Comparison of ENCODE assay signal across 30 mouse cellular contexts in the genomic region with DNA sequence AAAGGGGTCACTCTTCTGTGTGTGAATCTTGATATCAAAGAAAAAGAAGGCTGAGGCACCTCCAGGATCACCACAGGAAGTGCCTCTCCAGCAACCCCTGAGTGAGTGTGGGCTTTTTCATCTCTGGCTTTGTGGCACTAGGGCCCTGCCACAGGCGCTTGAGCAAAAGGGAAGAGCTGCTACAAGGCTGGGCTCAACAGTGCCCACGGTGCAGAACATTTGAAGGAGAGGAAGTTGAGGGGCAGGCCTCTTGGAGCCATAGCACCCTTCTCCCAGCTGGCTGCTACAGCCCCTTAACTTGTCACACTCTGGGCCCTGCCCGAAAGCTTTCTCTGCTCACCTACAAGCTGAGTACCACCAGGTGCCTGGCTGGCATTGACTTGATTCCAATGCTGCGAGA. TPM values are rescaled to one million over a fixed set of nuclear protein-coding genes. Genes with fewer than 3 reads are reported as not detected.
A peak's percentile ranks its signal among the peaks of the same experiment; 100 is the strongest.
DNase-seq lines count a peak whose midpoint lies in the region; ATAC-seq and TF ChIP-seq lines count a peak whose summit lies in the region.
"Had no signal": no experiment of that assay in that cellular context is flagged by ENCODE, and none has a peak within 500 bp of the region (broad histone marks: within the 10 kb centered on the region; RNA-seq: fewer than 3 reads in every experiment).

No protein-coding gene starts in this region.

- no peak overlapping the region for H3K4me2 ChIP-seq in hindbrain, embryonic 11.5 days (replicated peaks; ENCODE audit: low read depth, low read length)
- no peak overlapping the region for H3K4me2 ChIP-seq in forebrain, embryonic 11.5 days (ENCODE audit: low read depth, low read length, severe bottlenecking)
- H3K4me2 ChIP-seq: embryonic facial prominence, embryonic 13.5 days; heart, embryonic 11.5 days; limb, embryonic 15.5 days; liver, embryonic 13.5 days; midbrain, embryonic 11.5 days; neural tube, embryonic 13.5 days had no signal

- H3K9me3 ChIP-seq in hindbrain, embryonic 11.5 days (ENCODE audit: control insufficient read depth, low read length) = no peaks in the 10 kb centered on the region
- no peaks in the 10 kb centered on the region for H3K9me3 ChIP-seq in forebrain, embryonic 11.5 days (ENCODE audit: control insufficient read depth, low read length)
- H3K9me3 ChIP-seq: embryonic facial prominence, embryonic 13.5 days; forebrain, embryonic 10.5 days; limb, embryonic 15.5 days; liver, embryonic 13.5 days; neural tube, embryonic 13.5 days had no signal

- H3K4me3 ChIP-seq in bone marrow, adult 2 months (replicated peaks; ENCODE audit: control insufficient read depth, low read depth, low read length) = no peak overlapping the region
- H3K4me3 ChIP-seq in thymus, adult 2 months (ENCODE audit: control insufficient read depth, insufficient read depth, low read length) = no peak overlapping the region
- no peak overlapping the region for H3K4me3 ChIP-seq in hindbrain, embryonic 11.5 days (ENCODE audit: low read depth, low read length)
- no peak overlapping the region for H3K4me3 ChIP-seq in forebrain, embryonic 11.5 days (ENCODE audit: low read depth, low read length)
- H3K4me3 ChIP-seq: embryonic facial prominence, embryonic 13.5 days; forebrain, embryonic 10.5 days; limb, embryonic 15.5 days; liver, embryonic 13.5 days; myocyte; neural tube, embryonic 13.5 days had no signal

- peak; percentile 59 to 61; a peak in 3 of 4 replicates for ATAC-seq in hematopoietic stem cell, adult 5-6 weeks (replicated peaks in 1 of 2; ENCODE audit: insufficient read depth in 1 of 2, low FRiP score in 2 of 2, low TSS enrichment in 1 of 2, low read depth in 1 of 2, poor library complexity in 2 of 2, severe bottlenecking in 2 of 2)
- no peak for ATAC-seq in hindbrain, embryonic 11.5 days (ENCODE audit: low FRiP score)
- no peak for ATAC-seq in forebrain, embryonic 11.5 days (replicated peaks; ENCODE audit: low FRiP score)
- ATAC-seq: activated CD4-positive, CD25-positive, alpha-beta regulatory T cell, adult 4 months; CD4-positive, CD25-positive, alpha-beta regulatory T cell, adult 4 months; hindbrain, embryonic 16.5 days; lung, postnatal 0 days had no signal

- peak; percentile 18 for DNase-seq in thymus, adult 2 months
- peak; percentile 51 for DNase-seq in thymus, postnatal 4 days
- DNase-seq in hindbrain, embryonic 11.5 days (ENCODE audit: low spot score) = no peak
- DNase-seq in forebrain, embryonic 11.5 days (ENCODE audit: low spot score) = no peak
- DNase-seq in kidney, adult 18-20 months = no peak
- DNase-seq: adrenal gland, adult 2 months; adrenal gland, postnatal 36 days; cerebellum, adult 9-10 months; gastrocnemius, postnatal 25 days; heart, adult 18-20 months; heart, postnatal 4 days; kidney, adult 2 months; kidney, postnatal 36 days; layer of hippocampus, postnatal 36 days; left cerebral cortex, postnatal 4 days; liver, embryonic 13.5 days; lung, adult 18-20 months had no signal

- H3K36me3 ChIP-seq in thymus, adult 2 months (ENCODE audit: control insufficient read depth, insufficient read depth, low read length) = no peaks in the 10 kb centered on the region
- no peaks in the 10 kb centered on the region for H3K36me3 ChIP-seq in hindbrain, embryonic 11.5 days (ENCODE audit: control insufficient read depth, insufficient read depth, low read length)
- no peaks in the 10 kb centered on the region for H3K36me3 ChIP-seq in forebrain, embryonic 11.5 days (ENCODE audit: control insufficient read depth, insufficient read depth, low read length)
- H3K36me3 ChIP-seq: embryonic facial prominence, embryonic 13.5 days; forebrain, embryonic 10.5 days; limb, embryonic 15.5 days; liver, embryonic 13.5 days; neural tube, embryonic 13.5 days had no signal

- 32% methylated on average over 4 of the region's 4 CpGs for WGBS in bone marrow, adult 2 months
- WGBS in thymus, adult 2 months = 19% methylated on average over 4 of the region's 4 CpGs
- 90% methylated on average over 4 of the region's 4 CpGs for WGBS in hindbrain, embryonic 11.5 days
- 93% methylated on average over 4 of the region's 4 CpGs for WGBS in forebrain, embryonic 11.5 days

- 0 out of 2 replicates have a peak overlapping the region, but pooled peaks have one; percentile 10 for H3K27ac ChIP-seq in bone marrow, adult 2 months (ENCODE audit: control insufficient read depth, insufficient read depth, low read depth, low read length, poor library complexity)
- no peak overlapping the region for H3K27ac ChIP-seq in thymus, adult 2 months (ENCODE audit: control insufficient read depth, insufficient read depth, low read length)
- H3K27ac ChIP-seq in hindbrain, embryonic 11.5 days (ENCODE audit: low read depth, low read length) = no peak overlapping the region
- no peak overlapping the region for H3K27ac ChIP-seq in forebrain, embryonic 11.5 days (ENCODE audit: low read depth, low read length)
- H3K27ac ChIP-seq: embryonic facial prominence, embryonic 13.5 days; forebrain, embryonic 10.5 days; limb, embryonic 15.5 days; liver, embryonic 13.5 days; neural tube, embryonic 13.5 days had no signal

- H3K4me1 ChIP-seq in bone marrow, adult 2 months (ENCODE audit: control insufficient read depth, insufficient read depth, low read length) = peaks cover 2% of the 10 kb centered on the region
- peaks cover 23% of the 10 kb centered on the region for H3K4me1 ChIP-seq in thymus, adult 2 months (replicated peaks; ENCODE audit: control insufficient read depth, insufficient read depth, low read length)
- H3K4me1 ChIP-seq in hindbrain, embryonic 11.5 days (replicated peaks; ENCODE audit: control insufficient read depth, insufficient read depth, low read length) = no peaks in the 10 kb centered on the region
- no peaks in the 10 kb centered on the region for H3K4me1 ChIP-seq in forebrain, embryonic 11.5 days (replicated peaks; ENCODE audit: control insufficient read depth, insufficient read depth, low read length)

- TF ChIP-seq POLR2A in bone marrow, adult 2 months (IDR thresholded peaks at IDR 0.05; ENCODE audit: borderline replicate concordance, control insufficient read depth, low read depth, low read length) = no peak
- TF ChIP-seq POLR2A in thymus, adult 2 months (IDR thresholded peaks at IDR 0.05; ENCODE audit: control insufficient read depth, extremely low read depth, insufficient read depth, low read length, poor library complexity) = no peak

- H3K27me3 ChIP-seq in thymus, adult 2 months (ENCODE audit: control insufficient read depth, insufficient read depth, low read length) = no peaks in the 10 kb centered on the region
- H3K27me3 ChIP-seq in hindbrain, embryonic 11.5 days (ENCODE audit: control insufficient read depth, insufficient read depth, low read length) = no peaks in the 10 kb centered on the region
- no peaks in the 10 kb centered on the region for H3K27me3 ChIP-seq in forebrain, embryonic 11.5 days (ENCODE audit: control insufficient read depth, insufficient read depth, low read length)
- H3K27me3 ChIP-seq: embryonic facial prominence, embryonic 13.5 days; limb, embryonic 15.5 days; liver, embryonic 13.5 days; neural tube, embryonic 13.5 days had no signal

- H3K9ac ChIP-seq in hindbrain, embryonic 11.5 days (ENCODE audit: low read depth, low read length) = no peak overlapping the region
- no peak overlapping the region for H3K9ac ChIP-seq in forebrain, embryonic 11.5 days (ENCODE audit: low read length)
- H3K9ac ChIP-seq: embryonic facial prominence, embryonic 13.5 days; limb, embryonic 15.5 days; liver, embryonic 13.5 days; neural tube, embryonic 13.5 days had no signal

- TF ChIP-seq CTCF in bone marrow, adult 2 months (IDR thresholded peaks at IDR 0.05; ENCODE audit: control insufficient read depth, insufficient read depth, low read length) = no peak
- no peak for TF ChIP-seq CTCF in thymus, adult 2 months (IDR thresholded peaks at IDR 0.05; ENCODE audit: borderline replicate concordance, control insufficient read depth, extremely low read depth, insufficient read depth, low read length, poor library complexity)

RNA-seq across cellular contexts. Expression of a gene that starts 16.4 kb away (rescaled TPM):
- 11.3 and 13.5 TPM in 2 replicates for polyA plus RNA-seq in bone marrow, adult 2 months (2011; ENCODE audit: insufficient read depth, insufficient read length, low replicate concordance, missing spikeins)
- total RNA-seq in hematopoietic stem cell, adult 5-6 weeks (2017) = 4.2 and 5.3 TPM in 2 replicates
- polyA plus RNA-seq in thymus, adult 2 months (2012; rRNA removed) = 26.2 and 28.9 TPM in 2 replicates
- 13.4 and 14.3 TPM in 2 replicates for polyA plus RNA-seq in hindbrain, embryonic 11.5 days (2014; fragmentation: Nextera tagmentation; extraction: Ambion mirVana)
- polyA plus RNA-seq in forebrain, embryonic 11.5 days (2014; fragmentation: Nextera tagmentation; extraction: Ambion mirVana) = 12.8 and 15.2 TPM in 2 replicates

RNA-seq across cellular contexts. Expression of a gene that starts 56.7 kb away (rescaled TPM):
- 19.9 and 43.0 TPM in 2 replicates for polyA plus RNA-seq in bone marrow, adult 2 months (2011; ENCODE audit: insufficient read depth, insufficient read length, low replicate concordance, missing spikeins)
- total RNA-seq in hematopoietic stem cell, adult 5-6 weeks (2017) = 9.8 and 14.7 TPM in 2 replicates
- polyA plus RNA-seq in thymus, adult 2 months (2012; rRNA removed) = 113 and 122 TPM in 2 replicates
- polyA plus RNA-seq in hindbrain, embryonic 11.5 days (2014; fragmentation: Nextera tagmentation; extraction: Ambion mirVana) = 4.3 and 5.5 TPM in 2 replicates
- polyA plus RNA-seq in forebrain, embryonic 11.5 days (2014; fragmentation: Nextera tagmentation; extraction: Ambion mirVana) = 3.6 and 5.0 TPM in 2 replicates

Comparison
In these comparisons a context has a peak if more than half of its experiments do, and no peak if none do; other contexts are left out.
1. ATAC-seq: peak in hematopoietic stem cell, adult 5-6 weeks (2 of 2); none in hindbrain, embryonic 11.5 days (single experiment) and forebrain, embryonic 11.5 days (single experiment).
2. DNase-seq: peak in thymus, adult 2 months (single experiment) and thymus, postnatal 4 days (single experiment); none in hindbrain, embryonic 11.5 days (single experiment), forebrain, embryonic 11.5 days (single experiment) and kidney, adult 18-20 months (single experiment).